Mouse (Mus musculus) heart, adult 2 months (tissue): ENCODE measurements at regions not wholly inside any gene's neighbourhood (a gene's known extent, or its start where the extent isn't known, plus 50 kb on each side); places are given as distances from the start of the nearest gene placed in this dataset.

Experiments used
- CTCF ChIP-seq: fragments of 200-600 bp; IDR thresholded peaks from 2 replicates; pipeline ENCODE4 v1.8.1; 2022; ENCODE audit warnings: antibody characterized with exemption, mild to moderate bottlenecking, moderate library complexity
- EP300 ChIP-seq: fragments of 200-500 bp; IDR thresholded peaks from 2 replicates; pipeline ENCODE4 v1.6.1; 2011; ENCODE audit warnings: low read depth, low read length, control low read depth; ENCODE audit not compliant: insufficient read depth
- POLR2A ChIP-seq: fragments of 200-500 bp; IDR thresholded peaks from 2 replicates; pipeline ENCODE4 v1.6.1; 2011; ENCODE audit warnings: mild to moderate bottlenecking, low read depth, low read length, control low read depth; ENCODE audit not compliant: insufficient read depth

DNA sequence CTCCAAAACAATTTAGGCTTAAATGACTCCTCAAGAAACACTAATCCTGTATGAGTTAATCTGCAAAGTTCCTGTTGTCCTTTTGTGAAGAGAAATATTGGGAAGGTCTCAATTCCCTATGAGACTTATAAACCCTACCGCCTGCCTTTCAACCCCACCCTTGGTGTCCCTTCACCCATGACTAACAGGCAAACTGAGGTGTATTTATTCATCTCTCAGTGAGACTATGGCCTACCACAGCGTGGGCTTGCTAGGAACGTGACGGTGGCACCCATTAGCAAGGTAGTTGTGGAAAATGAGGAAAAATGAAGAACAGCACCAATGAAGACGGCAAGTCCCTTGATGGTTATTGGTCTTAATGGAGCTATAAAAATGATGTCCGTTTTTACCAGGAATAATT lies 181.0 kb upstream of the Tle1 start:
- TF ChIP-seq POLR2A (no peak), EP300 (no peak), CTCF (no peak)
